Mouse (Mus musculus): ENCODE measurements around the gene Hist2h3c1.

Gene Hist2h3c1

GRCm38 (mm10) chr3:96246427-96246856 lies at the start of gene Hist2h3c1:
TSS of gene Hist2h3c1 (plus strand) at chr3:96246685.
- under 1% methylated on average over 20 of the region's 47 CpGs for WGBS

DNA sequence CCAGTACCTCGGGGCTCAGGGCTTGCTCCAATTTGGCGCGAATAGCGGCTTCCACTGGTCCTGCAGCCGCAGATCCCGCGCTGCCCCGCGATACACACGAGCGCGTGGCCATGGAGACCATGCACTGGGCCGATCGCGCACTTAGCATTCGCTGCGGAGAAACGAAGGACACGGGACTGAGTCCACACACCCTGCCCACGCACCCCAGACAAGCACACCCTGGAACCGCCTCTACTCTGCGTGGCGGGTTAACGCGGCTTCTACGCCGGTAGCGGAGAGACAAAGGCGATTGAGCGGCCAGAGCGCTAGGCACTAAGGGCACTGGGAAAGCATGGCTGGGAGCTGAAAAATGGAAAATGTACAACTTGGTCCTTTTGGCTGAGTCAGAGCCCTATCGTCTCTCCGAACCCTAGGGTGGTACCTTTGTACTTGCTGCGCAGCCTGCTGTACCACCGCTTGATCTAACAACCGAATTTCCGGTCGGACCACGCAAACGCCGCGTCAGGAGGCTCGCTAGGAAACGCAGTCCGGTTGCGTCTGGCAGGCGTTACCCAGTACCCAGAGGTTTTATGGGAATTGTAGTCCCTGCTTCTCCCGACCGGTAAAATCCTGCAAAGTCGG lies 49.2 kb upstream of the Hist2h3c1 start:
- under 1% methylated on average over 50 of the region's 50 CpGs for WGBS

DNA sequence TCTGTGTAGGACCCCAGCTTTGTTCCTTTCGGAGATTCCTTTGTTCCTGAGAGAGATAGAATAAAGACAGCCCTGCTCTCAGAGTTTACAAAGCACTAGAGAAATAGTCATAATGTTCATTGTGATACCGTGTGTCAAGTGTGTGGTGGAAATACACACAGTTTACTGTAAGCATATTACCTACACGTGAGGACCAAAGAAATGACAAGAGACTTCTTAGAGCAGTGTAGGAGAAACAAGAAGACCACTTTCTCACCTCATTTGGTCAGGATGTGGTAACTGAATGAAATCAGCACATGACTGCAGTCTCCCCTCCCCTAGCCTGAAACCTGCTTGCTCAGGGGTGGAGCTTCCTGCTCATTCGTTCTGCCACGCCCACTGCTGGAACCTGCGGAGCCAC lies 48.3 kb upstream of the Hist2h3c1 start:
- 4% methylated on average over 6 of the region's 6 CpGs for WGBS

DNA sequence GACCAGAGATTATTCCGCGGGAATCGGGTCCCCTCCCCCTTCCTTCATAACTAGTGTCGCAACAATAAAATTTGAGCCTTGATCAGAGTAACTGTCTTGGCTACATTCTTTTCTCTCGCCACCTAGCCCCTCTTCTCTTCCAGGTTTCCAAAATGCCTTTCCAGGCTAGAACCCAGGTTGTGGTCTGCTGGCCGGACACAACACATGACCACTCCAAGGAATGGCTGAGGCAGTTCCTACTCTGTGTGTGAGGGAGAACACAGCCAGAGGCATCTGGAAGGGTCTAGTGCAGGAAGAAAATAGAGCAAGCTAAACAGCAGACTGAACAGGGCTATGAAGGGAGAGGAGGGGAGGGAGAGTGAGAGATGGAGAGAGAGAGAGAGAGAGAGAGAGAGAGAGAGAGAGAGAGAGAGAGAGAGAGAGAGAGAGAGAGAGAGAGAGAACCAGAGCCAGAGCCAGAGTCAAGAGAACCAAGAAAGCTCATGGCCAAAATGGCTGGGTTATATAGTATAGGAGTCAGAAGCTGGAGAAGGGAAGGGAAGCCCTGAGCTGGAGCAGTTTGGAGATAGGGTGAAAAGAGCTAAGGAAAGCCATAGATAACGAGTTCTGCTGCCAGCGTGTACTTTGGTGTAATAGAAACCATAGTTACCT lies 47.8 kb upstream of the Hist2h3c1 start:
- 26% methylated on average over 8 of the region's 8 CpGs for WGBS

GRCm38 (mm10) chr3:96199731-96200130 lies 46.8 kb upstream of the Hist2h3c1 start:
- WGBS = 78% methylated on average over 2 of the region's 2 CpGs

- WGBS = 76% methylated on average over 3 of the region's 3 CpGs
Measured at GRCm38 (mm10) chr3:96207819-96208218, 38.7 kb upstream of the Hist2h3c1 start.

DNA sequence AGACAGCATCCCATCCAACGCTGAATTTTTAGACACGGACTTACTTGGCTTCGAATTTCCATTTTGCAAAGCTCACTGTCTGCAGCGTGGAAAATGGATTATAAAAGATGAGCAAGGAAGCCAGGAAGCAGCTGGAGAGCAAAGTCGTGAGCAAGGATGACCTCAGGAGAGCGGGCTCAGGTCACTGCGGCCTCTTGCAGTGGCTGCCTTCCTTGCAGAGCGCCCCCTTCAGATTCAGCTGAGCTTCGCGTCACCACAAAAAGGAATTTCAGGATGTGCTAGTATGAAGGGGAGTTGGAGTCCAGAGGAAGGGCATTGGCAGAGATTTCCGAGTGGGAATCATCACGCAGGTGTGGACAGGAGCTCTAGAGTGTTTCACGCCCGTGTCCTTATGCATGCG lies 37.2 kb upstream of the Hist2h3c1 start:
- WGBS = 25% methylated on average over 15 of the region's 15 CpGs

DNA sequence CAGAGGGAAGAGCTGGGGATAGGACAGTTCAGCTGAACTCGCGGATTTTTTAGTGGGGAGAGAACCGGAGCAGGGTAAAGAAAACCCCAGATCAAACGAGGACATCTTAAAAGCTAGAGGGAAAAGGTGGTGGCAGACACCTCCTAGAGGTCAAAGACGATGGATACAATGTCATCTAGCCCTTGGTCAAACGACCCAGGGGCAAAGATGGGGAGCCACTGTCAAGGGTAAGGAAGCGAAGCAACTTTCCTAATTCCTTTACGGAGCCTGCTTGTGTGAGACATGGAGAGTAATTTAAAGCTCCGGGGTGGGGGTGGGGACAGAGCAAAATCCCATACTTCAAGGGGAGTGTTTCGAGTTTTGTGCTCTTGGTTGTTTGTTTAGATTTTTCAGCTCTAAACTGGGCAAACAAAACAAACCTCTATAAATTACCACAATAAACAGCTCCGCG lies 27.3 kb upstream of the Hist2h3c1 start:
- under 1% methylated on average over 12 of the region's 12 CpGs for WGBS

GRCm38 (mm10) chr3:96219661-96220130 lies 26.8 kb upstream of the Hist2h3c1 start, which contains the start of the genes Bola1 and Hist2h2ab:
TSS of gene Bola1 (minus strand) at chr3:96219709.
TSS of gene Hist2h2ab (plus strand) at chr3:96219865.
- WGBS = under 1% methylated on average over 36 of the region's 37 CpGs

DNA sequence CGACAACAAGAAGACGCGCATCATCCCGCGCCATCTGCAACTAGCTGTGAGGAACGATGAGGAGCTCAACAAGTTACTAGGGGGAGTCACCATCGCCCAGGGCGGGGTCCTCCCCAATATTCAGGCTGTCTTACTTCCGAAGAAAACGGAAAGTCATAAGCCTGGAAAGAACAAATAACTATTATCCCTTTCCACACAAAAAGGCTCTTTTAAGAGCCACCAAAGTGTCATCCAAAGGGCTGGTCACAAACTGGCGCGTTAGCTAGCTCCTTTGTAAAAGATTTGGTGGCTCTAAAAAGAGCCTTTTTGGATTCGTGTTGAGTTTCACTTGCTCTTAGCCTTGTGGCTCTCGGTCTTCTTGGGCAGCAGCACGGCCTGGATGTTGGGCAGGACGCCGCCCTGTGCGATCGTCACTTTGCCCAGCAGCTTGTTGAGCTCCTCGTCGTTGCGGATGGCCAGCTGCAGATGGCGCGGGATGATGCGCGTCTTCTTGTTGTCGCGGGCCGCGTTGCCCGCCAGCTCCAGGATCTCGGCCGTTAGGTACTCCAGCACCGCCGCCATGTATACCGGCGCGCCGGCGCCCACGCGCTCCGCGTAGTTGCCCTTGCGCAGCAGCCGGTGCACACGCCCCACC lies 26.2 kb upstream of the Hist2h3c1 start:
- under 1% methylated on average over 34 of the region's 47 CpGs for WGBS

GRCm38 (mm10) chr3:96220765-96221639 lies 25.5 kb upstream of the Hist2h3c1 start, which contains the start of the genes Hist2h2ac and Hist2h2be:
TSS of gene Hist2h2ac (minus strand) at chr3:96220880.
TSS of gene Hist2h2be (plus strand) at chr3:96221119.
- under 1% methylated on average over 43 of the region's 43 CpGs for WGBS

DNA sequence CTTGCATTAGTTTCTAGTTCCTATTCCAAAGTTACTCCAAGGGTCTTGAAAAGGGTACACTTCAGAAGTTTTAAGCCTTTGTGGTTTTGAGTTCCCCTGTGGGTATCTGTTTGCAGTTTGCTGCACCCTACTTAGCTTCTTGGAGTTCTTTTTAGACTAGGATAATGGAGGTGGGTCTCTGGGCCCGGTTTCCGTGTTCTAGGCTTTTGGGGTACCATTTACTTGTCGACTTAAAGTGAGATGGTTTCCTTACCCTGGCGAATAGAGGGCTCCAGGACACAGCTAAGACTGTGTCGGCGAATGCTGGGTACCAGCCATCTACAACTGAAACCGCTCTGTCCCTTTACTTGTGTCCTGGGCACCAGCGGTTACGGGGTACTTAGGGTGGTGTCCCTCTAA lies 24.8 kb upstream of the Hist2h3c1 start:
- 16% methylated on average over 9 of the region's 9 CpGs for WGBS

DNA sequence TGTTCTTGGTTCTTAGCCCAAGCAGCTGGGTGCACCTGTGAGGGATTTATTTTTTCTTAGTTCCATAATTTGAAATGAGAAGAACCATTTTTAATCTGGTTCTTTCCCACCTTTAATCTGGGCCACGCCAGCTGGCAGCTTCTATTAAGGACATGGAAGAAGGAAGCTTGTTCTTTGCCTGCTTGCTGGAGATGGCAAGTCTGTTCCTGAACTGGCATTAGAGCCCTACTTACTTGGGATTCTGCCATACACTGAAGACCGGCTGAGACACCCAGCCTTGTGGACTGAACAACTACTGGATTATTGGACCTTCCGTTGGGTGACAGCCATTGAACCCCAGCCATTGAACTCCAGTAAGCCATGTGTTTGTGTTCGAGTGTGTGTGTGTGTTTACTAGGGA lies 23.7 kb upstream of the Hist2h3c1 start:
- WGBS = 64% methylated on average over 4 of the region's 4 CpGs

DNA sequence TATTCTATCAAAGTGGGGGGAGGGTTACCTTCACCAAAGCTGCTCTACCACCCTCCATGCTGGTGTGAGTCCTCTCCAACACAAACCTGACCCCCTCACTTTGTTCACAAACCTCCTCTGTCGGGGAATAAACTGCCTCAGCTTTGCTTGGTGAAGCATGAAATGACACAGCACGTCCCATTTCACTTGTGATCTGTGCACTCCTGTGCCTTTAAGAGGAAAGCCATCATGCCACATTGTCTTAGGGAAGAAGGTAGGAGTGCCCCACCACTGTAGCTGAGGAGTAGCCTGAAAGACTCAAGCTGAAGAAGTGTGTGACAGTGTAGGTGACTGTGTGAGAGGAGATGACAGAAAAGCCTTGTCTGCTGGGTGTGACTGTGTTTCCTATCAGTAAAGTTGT lies 21.1 kb upstream of the Hist2h3c1 start:
- 65% methylated on average over 2 of the region's 2 CpGs for WGBS

DNA sequence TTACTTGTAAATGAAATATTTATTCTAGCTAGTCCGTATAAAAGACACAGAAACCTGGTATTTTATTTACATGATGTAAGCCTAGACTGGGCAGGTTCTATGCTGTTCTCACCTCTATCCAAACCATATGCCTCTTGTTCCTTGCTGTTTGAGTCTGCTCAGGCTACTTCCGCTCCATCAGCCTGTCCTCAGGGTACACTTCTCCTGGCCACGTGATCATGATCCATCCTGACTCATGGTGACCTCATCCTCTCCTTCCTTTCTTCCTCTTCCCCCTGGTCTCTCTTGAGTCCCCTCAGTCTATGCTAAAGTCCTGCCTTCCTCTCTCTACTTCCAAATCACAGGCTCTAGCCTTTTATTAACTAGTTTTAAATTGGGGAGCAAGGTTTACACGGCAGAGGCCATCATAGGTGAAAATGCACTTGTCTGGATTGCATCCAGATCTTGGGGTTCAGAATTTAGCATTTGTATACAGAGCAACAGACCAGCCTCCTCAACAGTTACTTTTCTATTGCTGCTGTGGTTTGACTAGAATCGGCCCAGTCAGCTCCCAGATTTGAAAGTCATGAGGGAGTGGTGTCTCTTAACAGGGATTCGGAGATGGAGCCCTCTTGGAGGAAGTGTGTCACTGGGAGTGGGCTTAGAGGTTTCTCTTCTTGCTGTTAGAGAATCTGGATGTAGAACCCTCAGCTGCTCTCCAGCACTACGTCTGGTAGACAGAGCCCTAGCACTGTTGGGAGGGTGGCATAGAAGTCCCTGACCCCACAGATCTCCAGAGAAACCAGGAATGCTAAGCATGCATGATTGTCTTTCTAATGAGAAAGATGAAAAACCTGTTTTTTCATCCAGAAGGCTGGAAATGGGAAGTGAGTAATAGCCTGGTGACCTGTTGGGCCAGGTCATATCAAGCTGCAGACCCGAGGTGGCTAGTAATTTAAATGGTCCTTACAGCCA lies 19.5 kb upstream of the Hist2h3c1 start:
- WGBS = 72% methylated on average over 8 of the region's 8 CpGs

- 82% methylated on average over 2 of the region's 2 CpGs for WGBS
Measured at GRCm38 (mm10) chr3:96228828-96229227, 17.7 kb upstream of the Hist2h3c1 start.

DNA sequence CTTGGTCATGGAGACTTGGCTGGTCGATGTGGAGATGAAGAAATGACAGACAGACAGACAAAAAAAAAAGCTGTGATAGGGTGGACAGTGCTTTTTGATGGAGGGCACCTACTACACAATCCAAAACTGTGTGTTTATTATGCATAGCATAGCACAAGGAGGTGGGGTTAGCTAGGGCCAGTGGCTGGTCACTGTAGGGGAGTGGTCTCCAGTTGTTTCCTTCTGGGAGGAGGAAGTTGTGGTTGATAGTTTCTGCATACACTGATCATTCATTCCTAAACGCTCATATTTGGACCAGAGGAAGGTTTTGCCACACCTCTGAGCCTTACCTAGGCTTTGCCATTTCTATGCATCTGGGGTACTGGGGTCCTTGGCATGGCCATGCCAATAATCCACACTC lies 16.1 kb upstream of the Hist2h3c1 start:
- WGBS = 79% methylated on average over 2 of the region's 2 CpGs

DNA sequence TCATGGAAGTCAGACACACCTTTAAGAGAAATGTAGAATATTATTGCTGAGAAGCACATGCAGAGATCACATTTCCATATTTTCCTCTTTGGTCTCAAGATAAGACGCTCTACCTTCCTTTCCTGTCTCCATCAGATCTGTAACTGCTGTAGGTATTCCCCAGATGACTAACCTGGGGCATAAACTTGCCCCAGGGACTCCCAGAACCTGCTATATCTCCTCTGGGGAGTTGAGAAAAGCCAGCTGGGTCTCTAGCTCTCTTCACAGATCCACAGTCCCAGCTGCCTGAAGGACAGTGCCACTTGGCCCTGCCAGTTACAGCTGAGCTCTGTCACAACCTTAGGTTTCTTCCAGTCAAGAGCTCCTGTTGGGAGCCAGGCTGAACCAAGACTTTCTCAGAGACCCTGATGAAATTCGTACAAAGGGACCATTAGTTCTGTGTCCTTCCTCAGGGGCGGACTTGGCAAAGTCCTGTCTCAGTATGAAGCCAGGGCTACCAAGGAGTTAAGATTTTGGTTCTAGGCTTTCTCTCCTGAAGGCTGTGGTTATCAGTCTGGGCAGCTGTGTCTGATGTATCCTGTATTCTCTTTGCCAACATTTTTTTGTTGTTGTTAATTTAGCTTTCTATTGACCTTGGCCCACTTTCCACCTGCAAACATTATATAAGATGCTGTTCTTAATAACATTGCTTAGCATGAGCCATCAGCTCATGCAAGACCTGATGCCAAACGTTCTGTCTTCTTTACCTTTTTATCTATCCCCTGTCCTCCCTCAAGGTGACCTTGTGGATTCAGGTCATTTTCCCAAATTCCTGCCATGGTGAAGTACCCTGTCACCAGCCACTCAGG lies 15.4 kb upstream of the Hist2h3c1 start:
- WGBS = 77% methylated on average over 4 of the region's 4 CpGs

DNA sequence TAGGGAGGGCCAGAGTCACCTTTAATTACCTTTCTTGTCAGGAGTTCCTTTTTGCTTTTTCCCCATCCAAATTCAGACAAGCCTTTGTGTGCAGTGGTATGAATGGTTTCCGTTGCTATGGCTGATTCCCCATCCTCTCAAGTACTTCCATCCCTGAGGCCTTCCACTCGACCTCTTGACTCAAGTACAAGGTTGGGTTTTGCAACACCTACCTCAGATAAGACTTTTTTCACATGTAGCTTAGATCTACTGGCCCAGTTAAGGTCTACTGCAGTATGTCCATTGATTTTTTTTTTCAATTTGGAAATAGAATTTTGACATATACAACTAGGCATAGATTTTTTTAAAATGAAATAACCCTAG lies 14.7 kb upstream of the Hist2h3c1 start:
- 68% methylated on average over 2 of the region's 2 CpGs for WGBS

GRCm38 (mm10) chr3:96234914-96235313 lies 11.6 kb upstream of the Hist2h3c1 start:
- WGBS = 71% methylated on average over 2 of the region's 2 CpGs

All from cerebral cortex, adult 2 months (tissue).